Mouse (Mus musculus) cerebellum, adult 2 months (tissue): Measurements from ENCODE around the gene Chrm5.
"Not testable (repeated sequence)": the region's sequence is repeated elsewhere in the genome, so short reads cannot be mapped to it uniquely, and the experiment has no call there.

Source experiments
- CTCF ChIP-seq: fragments of 200-500 bp; IDR thresholded peaks from 2 replicates; pipeline ENCODE4 v1.5.1; 2011; ENCODE audit warnings: low read depth, mild to moderate bottlenecking, control low read depth, low read length, moderate library complexity, borderline replicate concordance; ENCODE audit not compliant: insufficient read depth
- POLR2A ChIP-seq: fragments of 200-500 bp; IDR thresholded peaks from 2 replicates; pipeline ENCODE4 v1.6.1; 2011; ENCODE audit warnings: low read length, control low read depth, borderline replicate concordance; ENCODE audit not compliant: insufficient read depth

DNA sequence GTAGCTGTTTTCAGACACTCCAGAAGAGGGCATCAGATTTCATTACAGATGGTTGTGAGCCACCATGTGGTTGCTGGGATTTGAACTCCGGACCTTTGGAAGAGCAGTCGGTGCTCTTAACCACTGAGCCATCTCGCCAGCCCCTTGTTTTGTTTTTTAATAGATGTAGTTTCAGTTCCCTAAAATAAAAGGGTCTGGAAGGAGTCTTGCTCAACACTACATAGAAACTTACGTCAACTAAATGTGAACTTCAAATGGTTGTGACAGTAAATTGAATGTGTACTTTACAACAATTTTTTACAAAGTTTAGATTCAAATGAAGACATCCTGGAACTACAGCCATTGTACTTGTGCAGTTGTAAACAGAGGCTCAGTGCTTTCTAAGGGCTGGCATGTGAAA, 32.5 kb downstream of the Chrm5 start:
- not testable (repeated sequence) for TF ChIP-seq CTCF, POLR2A
